Mouse (Mus musculus) brain, embryonic 14.5 days (tissue): ENCODE measurements around the gene Ppp1r12b.

Experiments
- CTCF ChIP-seq: fragments of 200-500 bp; IDR thresholded peaks from 2 replicates; pipeline ENCODE4 v1.5.1; 2012; ENCODE audit warnings: inconsistent platforms, mild to moderate bottlenecking, moderate library complexity, borderline replicate concordance; ENCODE audit not compliant: insufficient read depth, insufficient read length; ENCODE audit errors: extremely low read depth
- POLR2A ChIP-seq: fragments of 200-500 bp; IDR thresholded peaks from 2 replicates; pipeline ENCODE4 v1.6.1; 2012; ENCODE audit warnings: mild to moderate bottlenecking, inconsistent platforms, borderline replicate concordance; ENCODE audit not compliant: poor library complexity, insufficient read depth, insufficient read length, severe bottlenecking; ENCODE audit errors: extremely low read depth

- no peak for TF ChIP-seq CTCF
- TF ChIP-seq POLR2A = no peak
These were observed 244.7 kb downstream of the Ppp1r12b start for GRCm38 (mm10) chr1:134711061-134711460.
